Mouse (Mus musculus) right cerebral cortex, adult 2 months (tissue): Measurements from ENCODE around the gene Ddb2.
A peak's percentile ranks its signal among the peaks of the same experiment; 100 is the strongest.
"Not testable (repeated sequence)": the region's sequence is repeated elsewhere in the genome, so short reads cannot be mapped to it uniquely, and the experiment has no call there.

Source experiments
- DNase-seq, 2 experiments: peaks; one replicate each; pipeline ENCODE4 v3.0.0; 2021 to 2022; ENCODE audit warnings: low spot score in 2 of 2

Ddb2 gene

DNA sequence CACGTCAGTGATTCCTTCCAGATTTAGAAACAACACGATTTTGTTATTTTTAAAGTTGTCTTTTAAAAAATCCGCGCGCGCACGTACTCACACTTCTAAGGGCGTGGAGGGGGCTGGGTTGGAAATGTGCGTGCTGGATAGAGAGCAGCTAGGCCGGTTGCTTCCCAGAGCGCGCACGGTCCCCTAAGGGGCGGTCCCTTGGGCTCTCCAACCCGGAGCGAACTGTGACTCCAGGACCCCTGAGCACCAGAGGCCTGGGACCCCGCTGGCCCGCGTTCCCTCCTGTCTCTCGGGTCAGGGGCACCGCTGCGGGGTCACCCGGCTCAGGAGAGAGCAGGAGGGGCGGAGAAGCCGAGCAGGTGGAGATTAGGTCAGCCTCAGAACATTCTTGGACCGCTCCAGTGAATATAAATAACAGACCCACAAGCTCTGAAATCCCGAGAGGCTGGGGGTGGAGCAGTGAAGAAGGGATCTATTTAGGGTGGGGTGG lies 18.9 kb upstream of the Ddb2 start, which contains the start of gene Pacsin3:
Gene Pacsin3, plus strand, starts transcription at position 294 of the 490 bp plus-strand sequence.
- DNase-seq, result peak; percentile 46 to 53

DNA sequence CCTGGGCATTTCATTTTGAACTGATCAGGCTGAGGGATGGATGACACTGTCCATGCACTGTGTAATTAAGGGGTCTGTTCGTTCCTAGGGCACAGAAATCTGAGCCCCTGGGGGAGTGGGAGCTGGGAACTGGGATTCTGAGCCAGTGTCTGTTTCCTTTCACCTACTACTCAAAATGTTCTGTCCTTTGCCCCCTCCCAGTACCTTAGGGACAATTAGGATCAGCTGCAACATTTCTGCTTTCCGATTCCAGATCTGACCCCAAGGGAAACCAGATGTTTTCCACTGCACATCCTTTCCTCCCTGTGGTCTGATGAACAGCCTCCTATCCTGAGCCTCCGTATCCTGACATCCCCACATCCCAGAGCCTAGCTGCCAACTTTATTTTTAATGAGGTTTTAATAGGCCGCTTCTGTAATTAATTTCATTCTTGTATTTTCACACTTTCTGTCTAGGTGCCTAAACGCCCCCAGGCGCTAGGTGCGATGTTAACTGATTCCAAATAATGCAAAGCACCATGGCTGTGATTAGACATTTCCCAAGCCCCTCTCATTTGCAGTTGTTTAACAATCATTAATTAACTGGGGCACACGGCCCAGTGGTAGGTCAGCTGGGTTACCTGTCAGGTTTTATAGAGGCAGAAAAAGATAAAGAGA lies 18.1 kb upstream of the Ddb2 start:
- DNase-seq, result no peak

DNA sequence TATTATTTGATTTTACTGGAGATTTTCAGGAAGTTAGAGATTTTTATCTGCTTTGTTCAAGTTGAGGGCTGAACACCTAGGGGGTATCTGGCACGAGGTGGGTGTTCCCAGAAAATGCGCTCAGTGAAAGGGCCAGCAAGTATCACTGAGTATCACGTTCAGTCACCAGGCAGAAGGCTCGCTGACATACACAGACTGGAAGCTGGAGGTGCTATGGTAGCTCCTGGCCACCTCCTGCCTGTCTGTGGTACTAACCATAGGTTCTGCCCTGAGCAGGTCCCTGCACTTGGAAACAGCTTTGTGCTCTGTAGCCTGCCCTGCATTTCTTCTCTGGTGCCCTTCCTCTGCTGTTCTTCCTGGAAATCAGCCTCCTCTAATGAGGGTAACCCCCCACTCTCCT lies 15.7 kb upstream of the Ddb2 start:
- no peak for DNase-seq

DNA sequence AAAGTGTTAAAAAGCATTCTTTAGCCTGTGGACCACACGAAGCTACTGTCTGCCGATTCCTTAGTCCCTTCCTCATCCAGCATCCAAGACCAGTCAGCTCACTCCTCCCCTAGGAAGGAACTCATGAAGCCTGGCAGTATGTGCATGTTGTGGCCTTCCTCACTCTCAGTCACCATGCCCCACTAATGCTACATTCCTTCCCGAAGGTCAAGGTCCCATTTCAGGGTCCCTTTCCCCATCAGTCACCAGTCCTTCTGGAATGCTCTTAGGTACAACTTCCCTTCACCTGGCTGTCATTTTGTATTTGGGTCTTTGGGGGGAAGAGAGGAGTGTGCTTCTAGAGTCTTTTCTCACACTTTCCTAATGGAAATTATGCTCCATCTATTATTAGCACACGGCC lies 15.2 kb upstream of the Ddb2 start:
- no peak for DNase-seq

DNA sequence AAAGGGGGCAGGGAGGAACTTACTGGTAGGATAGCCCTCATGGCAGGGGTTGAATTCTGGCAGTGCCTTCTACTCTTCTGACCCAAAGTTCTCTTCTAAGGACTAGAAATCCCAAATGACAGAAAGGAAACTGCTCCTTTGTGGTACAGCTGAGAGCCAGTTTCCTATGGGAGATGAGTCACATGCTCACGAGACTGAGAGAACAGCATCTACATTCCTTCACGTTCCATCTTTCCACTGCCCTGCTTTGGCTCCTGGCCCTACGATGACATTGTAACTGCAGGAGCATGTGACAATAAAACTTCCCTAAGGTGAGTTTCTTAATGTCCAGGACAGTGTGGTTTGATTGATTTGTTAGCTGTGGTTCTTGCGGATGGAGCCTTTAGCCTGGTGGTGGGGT lies 11.6 kb upstream of the Ddb2 start:
- no peak for DNase-seq

DNA sequence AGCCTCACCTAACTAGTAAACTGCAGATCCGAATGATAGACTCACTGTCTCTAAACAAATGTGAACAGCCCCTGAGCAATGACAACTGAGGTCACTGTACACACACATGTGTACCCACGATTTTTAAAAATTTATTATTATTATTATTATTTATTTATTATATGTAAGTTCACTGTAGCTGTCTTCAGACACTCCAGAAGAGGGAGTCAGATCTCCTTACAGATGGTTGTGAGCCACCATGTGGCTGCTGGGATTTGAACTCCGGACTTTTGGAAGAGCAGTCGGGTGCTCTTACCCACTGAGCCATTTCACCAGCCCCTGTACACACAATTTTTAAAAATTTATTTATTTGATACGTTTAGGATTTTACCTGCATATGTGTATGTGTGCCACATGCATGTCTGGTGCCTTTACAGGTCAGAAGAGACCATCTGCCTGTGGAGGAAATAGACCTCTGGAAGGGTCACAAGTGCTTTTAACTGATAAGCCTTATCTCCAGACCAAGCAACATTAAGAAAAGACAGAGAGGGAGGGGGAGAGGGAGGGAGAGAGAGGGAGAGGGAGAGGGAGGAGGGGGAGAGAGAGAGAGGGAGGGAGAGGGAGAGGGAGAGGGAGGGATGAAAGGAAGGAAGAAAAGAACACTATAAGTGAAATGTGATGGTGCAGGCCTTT lies 7.9 kb upstream of the Ddb2 start:
- DNase-seq, result no peak

DNA sequence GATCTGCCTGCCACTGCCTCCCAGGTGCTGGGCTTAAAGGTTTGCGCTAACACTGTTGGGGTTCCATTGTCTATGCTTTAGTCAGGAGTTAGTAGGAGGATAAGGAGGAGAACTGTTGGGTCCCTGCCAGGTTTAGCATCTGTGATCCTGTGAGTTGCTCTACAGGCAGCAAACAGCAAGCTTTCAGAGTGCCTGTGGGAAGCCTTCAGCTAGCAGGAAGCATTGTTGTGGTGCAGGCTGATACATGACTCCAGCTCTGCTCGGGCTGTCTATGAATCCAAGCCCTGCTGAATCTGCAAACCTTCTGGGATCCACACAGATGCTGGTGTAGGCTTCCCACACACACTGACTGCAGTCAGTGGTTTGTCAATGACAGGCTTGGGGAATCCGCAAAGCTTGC lies 6.6 kb upstream of the Ddb2 start:
- DNase-seq, result peak; percentile 80 to 83

DNA sequence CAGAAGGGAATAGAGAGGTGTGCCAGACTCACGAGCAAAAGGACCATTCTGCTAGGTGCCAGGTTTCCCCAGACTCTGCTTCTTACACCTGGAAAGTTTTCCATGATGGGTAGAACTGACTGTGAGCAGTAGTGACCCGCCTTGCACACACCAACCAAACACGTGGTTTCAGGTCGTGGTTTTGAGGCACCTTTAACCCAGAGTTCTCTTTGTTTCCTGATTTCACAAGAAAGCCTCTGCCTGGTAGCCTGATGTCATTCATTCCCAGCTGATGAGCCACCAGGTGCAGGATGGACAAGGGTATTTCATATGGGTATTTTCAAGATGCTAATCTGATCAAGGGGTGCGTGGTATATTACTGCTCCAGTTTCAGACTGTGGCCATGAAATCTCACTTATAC lies 5.8 kb upstream of the Ddb2 start:
- DNase-seq, result no peak

DNA sequence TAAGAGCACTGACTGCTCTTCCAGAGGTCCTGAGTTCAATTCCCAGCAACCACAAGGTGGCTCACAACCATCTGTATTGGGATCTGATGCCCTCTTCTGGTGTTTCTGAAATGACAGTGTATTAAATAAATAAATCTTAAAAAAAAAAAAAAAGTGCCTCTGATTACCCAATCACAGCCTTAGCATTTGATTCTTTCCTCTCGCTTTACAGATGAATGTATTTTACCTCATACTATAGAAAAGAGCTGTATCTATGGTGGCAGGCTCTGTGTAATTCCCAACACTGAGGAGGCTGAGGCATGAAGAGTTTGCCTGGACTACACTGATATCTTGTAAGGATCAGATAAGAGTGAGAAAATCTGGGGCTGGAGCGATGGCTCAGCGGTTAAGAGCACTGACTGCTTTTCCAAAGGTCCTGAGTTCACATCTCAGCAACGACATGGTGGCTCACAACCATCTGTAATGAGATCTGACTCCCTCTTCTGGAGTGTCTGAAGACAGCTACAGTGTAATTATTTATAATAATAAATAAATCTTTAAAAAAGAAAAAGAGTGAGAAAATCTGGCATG lies 814 bp upstream of the Ddb2 start:
- not testable (repeated sequence) for DNase-seq

DNA sequence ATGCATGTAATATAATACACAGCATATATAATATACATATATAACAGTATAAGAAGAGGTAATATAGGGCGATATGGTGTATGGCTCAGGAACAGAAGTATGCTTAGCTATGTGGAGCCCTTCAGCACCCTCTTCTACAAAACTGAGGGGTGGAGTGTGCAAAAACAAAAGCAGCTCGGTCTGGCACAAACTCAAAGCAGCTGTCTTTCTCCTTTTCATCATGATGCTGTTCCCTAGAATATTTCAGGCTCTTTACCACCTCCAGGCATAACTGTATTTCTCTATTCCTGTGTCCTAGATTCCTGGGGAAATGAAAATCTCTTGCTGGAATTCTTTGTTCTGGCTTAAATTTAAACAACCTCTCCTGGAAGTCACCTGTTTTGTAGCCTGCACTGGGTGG lies 7.0 kb downstream of the Ddb2 start:
- peak; percentile 47 to 52 for DNase-seq

DNA sequence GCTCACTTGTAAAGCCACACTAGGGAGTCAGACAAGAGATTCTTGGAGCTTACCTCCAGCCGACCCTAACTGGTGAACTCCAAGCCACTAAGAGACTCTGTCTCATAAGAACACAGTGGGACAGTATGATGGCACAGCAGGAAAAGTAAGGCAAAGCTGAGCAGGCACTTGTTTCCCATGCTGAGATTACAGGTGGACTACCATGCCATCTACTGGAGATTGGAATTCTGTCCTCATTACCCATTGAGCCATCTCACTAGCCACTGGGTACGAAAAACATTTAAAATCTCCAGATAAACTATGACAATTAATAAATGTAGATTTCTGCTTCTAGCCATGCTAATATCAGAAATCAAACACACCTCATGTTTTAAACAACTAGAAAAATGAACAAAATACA lies 13.2 kb downstream of the Ddb2 start:
- DNase-seq, result no peak

DNA sequence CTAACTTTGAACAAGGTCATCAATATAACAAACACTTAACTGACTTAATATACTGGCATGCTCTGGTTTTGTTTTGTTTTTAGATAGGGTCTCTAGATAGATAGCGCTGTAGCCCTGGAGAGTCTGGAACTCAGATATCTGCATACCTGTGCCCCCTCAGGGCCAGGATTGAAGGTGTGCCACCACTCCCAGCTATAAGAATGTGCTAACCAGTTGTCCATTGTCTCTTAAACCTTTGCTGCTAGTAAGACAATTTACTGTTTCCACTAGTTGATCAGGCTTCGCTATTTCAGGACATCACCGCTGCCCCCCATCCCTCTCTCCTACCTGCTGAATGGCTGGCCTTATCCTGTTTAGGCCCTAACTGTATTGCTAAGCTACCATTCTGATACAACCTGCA lies 16.3 kb downstream of the Ddb2 start:
- no peak for DNase-seq

DNA sequence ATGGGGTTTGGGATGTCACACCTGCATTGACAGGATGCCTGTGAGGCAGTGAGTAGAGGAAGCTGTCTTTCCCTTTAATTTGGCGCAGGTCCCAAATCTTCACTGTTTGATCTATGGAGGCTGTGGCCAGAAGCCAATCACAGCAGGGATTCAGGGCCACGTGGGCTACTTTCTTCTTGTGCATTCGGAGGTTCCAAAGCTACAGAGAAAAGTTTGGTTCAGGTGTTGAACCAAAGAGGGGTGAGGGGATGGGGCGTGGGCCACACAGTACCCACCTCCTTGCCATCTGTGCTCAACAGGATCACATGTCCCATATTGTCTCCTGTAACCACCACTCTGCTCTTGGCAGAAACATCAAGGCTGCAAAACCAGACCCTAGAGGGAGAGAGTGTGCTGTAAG lies 19.8 kb downstream of the Ddb2 start:
- no peak for DNase-seq

DNA sequence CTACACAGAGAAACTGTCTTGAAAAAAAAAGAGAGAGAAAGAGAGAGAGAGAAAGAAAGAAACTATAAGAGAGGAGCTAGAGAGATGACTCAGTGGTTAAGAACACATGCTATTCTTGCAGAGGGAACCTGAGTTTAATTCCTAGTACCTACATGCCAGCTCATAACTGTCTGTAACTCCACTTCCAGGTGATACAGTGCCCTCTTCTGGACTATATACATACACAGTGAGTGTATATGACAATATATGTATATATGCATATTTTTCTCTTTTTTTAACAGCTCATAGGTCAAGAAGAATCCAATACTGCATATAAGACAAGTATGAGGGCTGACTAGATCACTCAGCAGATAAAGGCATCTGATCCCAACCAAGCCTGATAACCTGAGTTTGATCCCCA lies 23.5 kb downstream of the Ddb2 start:
- DNase-seq, result no peak

DNA sequence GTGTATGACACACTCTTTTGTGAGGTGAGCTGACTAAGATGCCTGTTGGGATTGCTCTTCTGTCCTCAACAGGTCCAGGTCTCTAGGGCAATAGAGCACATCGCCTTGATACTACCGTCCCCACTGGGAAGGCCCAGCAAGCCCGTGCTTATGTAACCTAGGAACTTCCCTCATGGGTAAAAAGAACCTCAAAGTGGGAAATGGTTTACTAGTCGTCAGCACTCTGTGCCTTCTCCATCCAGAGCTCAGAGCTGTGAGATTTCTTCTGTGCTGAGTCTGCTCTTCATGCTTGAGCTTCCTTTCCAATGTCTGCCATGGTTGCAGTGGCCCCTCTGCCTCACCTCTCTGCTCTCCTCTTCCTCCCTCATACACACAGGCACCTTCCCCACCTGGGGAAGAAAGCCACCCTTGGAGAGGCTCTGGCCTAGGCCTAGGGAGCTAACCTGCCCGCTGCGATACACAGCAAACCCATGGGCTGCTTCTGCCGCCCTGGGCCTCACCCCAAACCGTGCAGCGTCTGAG lies 30.5 kb downstream of the Ddb2 start:
- no peak for DNase-seq

DNA sequence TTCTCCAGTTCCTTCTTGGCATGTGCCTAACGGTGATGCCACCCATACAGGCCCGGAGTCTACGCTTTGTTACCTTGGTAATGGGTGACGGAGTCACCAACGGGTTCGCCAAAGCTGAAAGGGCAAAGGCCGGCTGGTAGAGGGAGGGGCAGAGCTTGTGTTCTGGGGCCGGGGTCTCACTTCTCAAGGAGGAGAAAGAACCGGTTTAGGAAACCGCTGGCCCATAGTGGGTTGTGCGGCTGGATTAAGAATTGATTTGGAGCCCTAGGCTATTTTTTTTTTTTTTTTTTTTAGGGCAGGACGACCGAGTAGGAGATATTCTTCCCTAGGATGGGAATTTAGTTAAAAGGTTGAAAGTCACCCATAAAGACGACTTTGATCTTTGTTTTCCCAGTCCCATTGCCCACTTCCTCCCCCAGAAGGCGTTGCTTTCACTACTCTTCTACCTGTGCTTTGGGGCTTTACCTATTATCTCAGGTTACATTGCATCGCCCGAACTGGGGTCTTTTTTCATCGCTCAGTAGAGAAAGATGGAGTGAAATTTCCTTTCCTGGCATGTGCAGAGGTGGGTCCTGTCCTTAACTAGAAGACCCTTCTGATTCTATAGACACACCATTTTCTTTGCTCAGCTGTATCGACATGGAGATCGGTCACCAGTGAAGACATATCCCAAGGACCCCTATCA lies 33.7 kb downstream of the Ddb2 start:
- DNase-seq, result no peak

DNA sequence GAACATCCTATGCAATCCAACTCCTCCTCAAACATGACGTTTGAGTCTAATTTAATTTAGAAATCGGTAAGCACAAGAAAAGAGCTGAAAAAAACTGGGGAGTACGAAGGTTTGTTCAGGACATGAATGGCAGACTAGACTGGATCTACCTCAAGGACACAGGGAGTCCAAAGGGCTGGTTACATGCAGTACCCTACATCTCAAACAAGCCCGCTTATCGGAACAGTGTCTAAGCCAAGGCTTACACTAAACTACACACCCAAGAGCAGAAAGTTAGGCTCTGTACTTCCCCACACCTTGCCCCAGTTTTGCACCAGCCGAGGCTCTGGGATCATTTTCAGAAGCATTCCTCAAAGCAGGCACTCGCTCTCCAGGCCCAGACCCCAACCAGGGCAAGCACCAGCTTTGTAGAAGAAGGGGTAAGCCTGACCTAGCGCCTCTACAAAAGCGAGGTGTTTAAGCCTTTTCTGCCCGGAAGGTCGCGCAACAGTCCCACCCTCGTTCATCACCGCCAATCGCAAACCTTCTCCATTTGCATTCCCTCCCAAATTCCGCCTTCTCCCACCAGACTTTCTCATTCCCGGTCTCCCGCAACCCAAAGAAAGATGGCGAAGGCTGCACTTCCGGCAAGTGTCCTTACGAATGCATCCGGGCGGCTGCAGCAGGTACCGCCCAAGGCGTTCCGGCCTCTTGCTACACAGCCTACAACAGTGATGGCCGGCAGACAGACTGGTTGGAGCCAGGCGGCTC lies 34.4 kb downstream of the Ddb2 start, which contains the start of the genes Nr1h3 and Acp2:
Gene Nr1h3, minus strand, starts transcription at position 613 of the 750 bp plus-strand sequence.
Gene Acp2, plus strand, starts transcription at position 664 of the 750 bp plus-strand sequence.
- peak; percentile 97 for DNase-seq

DNA sequence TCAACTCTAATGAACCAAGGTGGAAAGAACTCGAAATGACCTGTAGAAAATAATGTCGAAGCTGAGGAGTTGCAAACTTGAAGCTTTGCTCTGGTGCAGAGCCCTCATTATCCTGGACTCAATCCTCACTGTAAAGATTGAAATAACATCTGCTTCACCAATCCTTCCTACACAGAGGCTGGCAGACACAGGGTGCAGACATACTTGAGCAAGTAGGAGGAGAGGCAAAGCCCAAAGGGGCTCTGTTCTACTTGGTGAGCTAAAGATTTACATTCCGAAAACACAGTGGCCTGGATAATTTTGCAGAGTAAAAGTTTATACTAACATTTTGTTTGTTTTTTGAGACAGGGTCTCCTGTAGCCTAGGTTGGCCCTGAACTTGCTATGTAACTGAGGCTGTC lies 37.9 kb downstream of the Ddb2 start:
- DNase-seq, result peak in 1 of 2 experiments; percentile 13

DNA sequence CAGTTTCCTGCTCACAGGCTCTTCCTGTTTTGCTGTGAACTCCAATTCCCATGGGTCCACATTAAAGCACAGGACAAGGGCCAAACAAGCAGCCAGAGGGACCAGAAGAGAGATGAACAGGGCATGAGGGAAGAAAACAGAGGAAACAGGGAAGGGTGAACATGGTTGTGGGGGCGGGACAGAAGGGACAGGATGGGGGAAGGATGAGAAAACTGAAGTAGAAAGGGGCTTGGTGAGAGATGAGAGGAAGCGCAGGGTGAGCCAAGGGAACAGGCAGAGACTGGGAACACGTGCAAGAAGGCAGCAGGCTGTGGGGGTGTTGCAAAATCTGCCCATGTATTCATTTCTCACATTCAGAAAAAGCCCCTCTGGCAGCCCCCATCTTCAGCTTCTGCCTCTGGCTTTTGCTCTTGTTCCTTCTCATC lies 40.2 kb downstream of the Ddb2 start:
- peak; percentile 47 to 48 for DNase-seq

DNA sequence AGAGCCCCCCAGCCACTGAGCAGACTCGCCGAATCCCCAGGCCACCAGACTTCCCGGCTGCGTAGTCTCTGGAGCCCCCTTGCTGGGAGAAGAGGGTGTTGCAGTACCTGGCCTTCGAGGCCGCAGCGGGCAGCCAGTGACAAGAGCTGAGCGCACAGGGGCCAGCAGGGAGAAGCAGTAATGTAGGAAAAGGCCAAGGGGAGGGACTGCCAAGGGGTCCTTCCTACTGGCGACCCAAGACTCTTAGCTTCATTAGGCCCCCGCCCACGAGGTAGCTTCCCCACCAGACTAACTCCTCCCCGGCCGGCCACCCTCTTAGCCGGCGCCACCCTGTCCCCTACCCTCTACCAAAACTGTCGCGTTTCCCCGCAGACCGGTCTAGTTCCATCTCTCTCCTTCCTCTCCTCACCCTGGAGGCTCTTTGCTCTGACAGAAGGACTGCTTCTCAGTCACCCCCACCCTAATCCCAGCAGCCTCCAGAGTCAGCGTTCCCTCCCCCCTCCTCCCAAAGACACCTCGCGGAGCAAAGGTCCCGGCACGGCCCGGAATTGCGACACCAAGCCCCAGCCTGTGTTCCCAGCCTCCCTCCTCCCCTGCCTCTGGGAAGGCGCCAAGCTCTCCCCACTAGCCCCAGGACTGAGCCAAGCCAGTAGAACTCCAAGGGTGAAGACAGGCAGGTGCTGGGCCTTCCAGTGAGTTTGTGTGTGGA lies 42.0 kb downstream of the Ddb2 start:
- DNase-seq, result peak in 1 of 2 experiments; percentile 27

DNA sequence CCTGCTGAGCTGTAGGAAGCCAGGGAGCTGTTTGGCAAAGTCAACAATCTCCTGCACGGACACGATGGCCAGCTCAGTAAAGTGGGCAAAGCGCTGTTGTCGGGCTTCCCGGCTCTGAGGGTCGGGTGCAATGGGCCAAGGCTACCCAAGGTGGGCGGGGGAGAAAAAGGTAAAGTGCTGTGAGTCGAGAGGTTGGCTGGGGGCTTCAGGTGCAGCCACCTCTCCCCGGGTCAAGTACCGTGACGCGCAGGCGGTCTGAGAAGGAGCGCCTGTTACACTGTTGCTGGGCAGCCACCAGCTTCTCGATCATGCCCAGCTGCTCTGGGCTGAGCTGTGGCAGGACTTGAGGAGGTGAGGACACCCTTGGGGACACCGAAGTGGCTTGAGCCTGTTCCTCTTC lies 46.3 kb downstream of the Ddb2 start:
- DNase-seq, result no peak
